Comparison of ENCODE assay signal across 11 mouse cellular contexts in the genomic region with DNA sequence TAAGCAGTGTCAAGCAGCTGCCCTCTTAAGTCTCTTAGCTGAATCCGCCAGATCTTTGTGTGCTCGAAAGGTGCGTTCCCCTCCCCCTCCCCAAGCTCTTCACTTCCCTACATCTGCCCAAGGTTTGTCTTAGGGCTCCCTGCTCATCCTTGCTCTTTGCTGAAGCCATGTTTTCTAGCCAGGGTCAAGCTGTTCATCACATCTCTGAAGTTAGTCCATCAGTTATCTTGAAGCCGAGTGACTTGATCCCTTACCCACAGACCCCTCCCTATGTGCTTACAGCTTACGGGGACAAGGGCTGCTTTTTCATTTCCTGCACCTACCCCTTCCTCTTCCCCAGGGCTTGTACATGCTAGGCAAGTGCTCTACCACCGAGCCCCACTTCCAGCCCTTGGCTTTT. TPM values are rescaled to one million over a fixed set of nuclear protein-coding genes. Genes with fewer than 3 reads are reported as not detected.
A peak's percentile ranks its signal among the peaks of the same experiment; 100 is the strongest.
DNase-seq lines count a peak whose midpoint lies in the region; ATAC-seq and TF ChIP-seq lines count a peak whose summit lies in the region.
"Had no signal": no experiment of that assay in that cellular context is flagged by ENCODE, and none has a peak within 500 bp of the region (broad histone marks: within the 10 kb centered on the region; RNA-seq: fewer than 3 reads in every experiment).

No protein-coding gene starts in this region.

- no peak overlapping the region for H3K9ac ChIP-seq in heart, postnatal 0 days (replicated peaks; ENCODE audit: low read depth, low read length)
- H3K9ac ChIP-seq in forebrain, embryonic 11.5 days (ENCODE audit: low read length): 0 out of 2 replicates have a peak overlapping the region, but pooled peaks have one; percentile 23
- H3K9ac ChIP-seq in midbrain, embryonic 13.5 days (replicated peaks): peak overlapping the region; percentile 53

- intact Hi-C loops in heart, postnatal 14 days (cut with DNase I): no loop called here

- DNase-seq in heart, postnatal 0 days (ENCODE audit: low spot score): no peak
- DNase-seq in heart, postnatal 14 days: no peak
- no peak for DNase-seq in forebrain, embryonic 11.5 days (ENCODE audit: low spot score)
- DNase-seq in thymus, postnatal 0 days (ENCODE audit: low spot score): peak; percentile 67
- no peak for DNase-seq in embryo, embryonic 9.5 days (ENCODE audit: extremely low spot score)
- DNase-seq in layer of hippocampus, postnatal 14 days (ENCODE audit: low spot score in 2 of 2): no peak
- no peak for DNase-seq in spleen, postnatal 4 days (ENCODE audit: low spot score in 2 of 2)
- DNase-seq: adrenal gland, adult 8-10 months; spleen, adult 18-20 months had no signal

- no peak for TF ChIP-seq CTCF in heart, postnatal 0 days (IDR thresholded peaks at IDR 0.05; ENCODE audit: low read depth)

- no peaks in the 10 kb centered on the region for H3K9me3 ChIP-seq in heart, postnatal 0 days (replicated peaks; ENCODE audit: control insufficient read depth, low read length)
- H3K9me3 ChIP-seq in forebrain, embryonic 11.5 days (ENCODE audit: control insufficient read depth, low read length): no peaks in the 10 kb centered on the region
- no peaks in the 10 kb centered on the region for H3K9me3 ChIP-seq in midbrain, embryonic 13.5 days

- H3K27me3 ChIP-seq in heart, postnatal 0 days (ENCODE audit: control insufficient read depth, insufficient read depth, low read length): no peaks in the 10 kb centered on the region
- no peaks in the 10 kb centered on the region for H3K27me3 ChIP-seq in forebrain, embryonic 11.5 days (ENCODE audit: control insufficient read depth, insufficient read depth, low read length)
- H3K27me3 ChIP-seq in midbrain, embryonic 13.5 days: no peaks in the 10 kb centered on the region

- TF ChIP-seq EP300 in heart, postnatal 0 days (IDR thresholded peaks at IDR 0.05; ENCODE audit: low read depth): no peak

- WGBS in heart, postnatal 0 days: 57% methylated on average over 6 of the region's 6 CpGs
- WGBS in forebrain, embryonic 11.5 days: 41% methylated on average over 6 of the region's 6 CpGs
- WGBS in midbrain, embryonic 13.5 days: 20% methylated on average over 6 of the region's 6 CpGs

- H3K36me3 ChIP-seq in heart, postnatal 0 days (replicated peaks; ENCODE audit: control insufficient read depth, insufficient read depth, low read length): no peaks in the 10 kb centered on the region
- H3K36me3 ChIP-seq in forebrain, embryonic 11.5 days (ENCODE audit: control insufficient read depth, insufficient read depth, low read length): no peaks in the 10 kb centered on the region
- no peaks in the 10 kb centered on the region for H3K36me3 ChIP-seq in midbrain, embryonic 13.5 days

- no peak overlapping the region for H3K4me3 ChIP-seq in heart, postnatal 0 days (ENCODE audit: low read depth, low read length)
- no peak overlapping the region for H3K4me3 ChIP-seq in forebrain, embryonic 11.5 days (ENCODE audit: low read depth, low read length)
- H3K4me3 ChIP-seq in midbrain, embryonic 13.5 days (replicated peaks): peak overlapping the region; percentile 25

- no peak overlapping the region for H3K27ac ChIP-seq in heart, postnatal 0 days (ENCODE audit: low read depth)
- peak overlapping the region; percentile 19 for H3K27ac ChIP-seq in forebrain, embryonic 11.5 days (ENCODE audit: low read depth, low read length)
- H3K27ac ChIP-seq in midbrain, embryonic 13.5 days: peak overlapping the region; percentile 83

- ATAC-seq in heart, postnatal 0 days (ENCODE audit: insufficient read depth, low read depth): no peak
- peak; percentile 23; the same call in 1 of the 2 replicates for ATAC-seq in forebrain, embryonic 11.5 days (replicated peaks; ENCODE audit: low FRiP score)
- ATAC-seq in midbrain, embryonic 13.5 days: peak; percentile 82
- ATAC-seq: inflammation-experienced regulatory T-cells, adult 6 months had no signal

- 0 out of 2 replicates have a peak, but pooled peaks cover 2% of the 10 kb centered on the region for H3K4me1 ChIP-seq in heart, postnatal 0 days (ENCODE audit: control insufficient read depth, insufficient read depth)
- H3K4me1 ChIP-seq in forebrain, embryonic 11.5 days (replicated peaks; ENCODE audit: control insufficient read depth, insufficient read depth, low read length): peaks cover 9% of the 10 kb centered on the region; the same call in 1 of the 2 replicates
- H3K4me1 ChIP-seq in midbrain, embryonic 13.5 days (replicated peaks): peaks cover 18% of the 10 kb centered on the region

- peak overlapping the region; percentile 38 for H3K4me2 ChIP-seq in heart, postnatal 0 days (ENCODE audit: low read depth, low read length)
- H3K4me2 ChIP-seq in forebrain, embryonic 11.5 days (ENCODE audit: low read depth, low read length, severe bottlenecking): peak overlapping the region; percentile 8; the same call in 1 of the 2 replicates
- H3K4me2 ChIP-seq in midbrain, embryonic 13.5 days (replicated peaks): peak overlapping the region; percentile 54

RNA-seq across cellular contexts. Expression of a gene that starts 21.4 kb away (rescaled TPM):
- total RNA-seq in heart, postnatal 0 days (2014; rRNA removed; ENCODE audit: low replicate concordance): not detected in 2 replicates
- not detected in 2 replicates for polyA plus RNA-seq in heart, postnatal 0 days (2015; fragmentation: Nextera tagmentation; extraction: Ambion mirVana)
- not detected for total RNA-seq in heart, postnatal 14 days (2021)
- not detected in 2 replicates for polyA plus RNA-seq in forebrain, embryonic 11.5 days (2014; fragmentation: Nextera tagmentation; extraction: Ambion mirVana)
- 0.75 TPM in 1 of 2 replicates, not detected in the other for polyA plus RNA-seq in midbrain, embryonic 13.5 days (2015; fragmentation: Nextera tagmentation; extraction: Ambion mirVana)
- polyA plus RNA-seq in thymus, postnatal 0 days (2015; fragmentation: Nextera tagmentation; extraction: Ambion mirVana): not detected in 2 replicates
- total RNA-seq in layer of hippocampus, postnatal 14 days (2021): not detected
- total RNA-seq: adrenal gland, adult 8-10 months had no signal
- polyA plus RNA-seq: inflammation-experienced regulatory T-cells, adult 6 months had no signal

RNA-seq across cellular contexts. Expression of a gene that starts 22.0 kb away (rescaled TPM):
- total RNA-seq in heart, postnatal 0 days (2014; rRNA removed; ENCODE audit: low replicate concordance): not detected in 2 replicates
- not detected in 2 replicates for polyA plus RNA-seq in heart, postnatal 0 days (2015; fragmentation: Nextera tagmentation; extraction: Ambion mirVana)
- total RNA-seq in heart, postnatal 14 days (2021): not detected
- polyA plus RNA-seq in forebrain, embryonic 11.5 days (2014; fragmentation: Nextera tagmentation; extraction: Ambion mirVana): 0.65 and 1.1 TPM in 2 replicates
- 0.90 and 1.1 TPM in 2 replicates for polyA plus RNA-seq in midbrain, embryonic 13.5 days (2015; fragmentation: Nextera tagmentation; extraction: Ambion mirVana)
- 2.2 and 2.3 TPM in 2 replicates for polyA plus RNA-seq in thymus, postnatal 0 days (2015; fragmentation: Nextera tagmentation; extraction: Ambion mirVana)
- total RNA-seq in layer of hippocampus, postnatal 14 days (2021): 1 to 10 TPM; 2.0 to 2.2 TPM

RNA-seq across cellular contexts. Expression of a gene that starts 50.1 kb away (rescaled TPM):
- total RNA-seq in heart, postnatal 0 days (2014; rRNA removed; ENCODE audit: low replicate concordance): 25.2 and 33.8 TPM in 2 replicates
- polyA plus RNA-seq in heart, postnatal 0 days (2015; fragmentation: Nextera tagmentation; extraction: Ambion mirVana): 27.5 and 27.8 TPM in 2 replicates
- 10 to 100 TPM; 27.7 to 28.1 TPM for total RNA-seq in heart, postnatal 14 days (2021)
- polyA plus RNA-seq in forebrain, embryonic 11.5 days (2014; fragmentation: Nextera tagmentation; extraction: Ambion mirVana): 66.0 and 71.4 TPM in 2 replicates
- 67.1 and 72.2 TPM in 2 replicates for polyA plus RNA-seq in midbrain, embryonic 13.5 days (2015; fragmentation: Nextera tagmentation; extraction: Ambion mirVana)
- polyA plus RNA-seq in thymus, postnatal 0 days (2015; fragmentation: Nextera tagmentation; extraction: Ambion mirVana): 96.0 and 112 TPM in 2 replicates
- total RNA-seq in layer of hippocampus, postnatal 14 days (2021): 10 to 100 TPM; 46.4 to 52.6 TPM
